Mouse (Mus musculus): ENCODE data around the gene Prg3. TPM values are rescaled to one million over a fixed set of nuclear protein-coding genes. Genes with fewer than 3 reads are reported as not detected.
A peak's percentile ranks its signal among the peaks of the same experiment; 100 is the strongest.

Gene Prg3
- not detected in 2 replicates for polyA plus RNA-seq (2015; fragmentation: Nextera tagmentation; extraction: Ambion mirVana)

- no peak within 1 kb of the TSS for H3K4me2 ChIP-seq
- H3K27ac ChIP-seq: no peak within 1 kb of the TSS
- H3K36me3 ChIP-seq (ENCODE audit: poor library complexity, severe bottlenecking): no peaks in the 10 kb centered on the region
- no peak within 1 kb of the TSS for H3K4me3 ChIP-seq
- 81% methylated on average over 1 of the region's 1 CpGs for WGBS
- no peak within 1 kb of the TSS for H3K9ac ChIP-seq
- H3K9me3 ChIP-seq (replicated peaks): no peaks in the 10 kb centered on the region
- H3K4me1 ChIP-seq: no peaks in the 10 kb centered on the region
- no peaks in the 10 kb centered on the region for H3K27me3 ChIP-seq
- ATAC-seq: no peak
These were observed at the start of gene Prg3 for GRCm38 (mm10) chr2:84987930-84988329. Prg3 (plus strand) TSS chr2:84988215.

- Histone ChIP-seq H3K4me1 (peaks cover 6% of the 10 kb centered on the region), H3K9me3 (replicated peaks) (no peaks in the 10 kb centered on the region), H3K4me2 (no peak overlapping the region), H3K4me3 (no peak overlapping the region), H3K36me3 (ENCODE audit: poor library complexity, severe bottlenecking) (no peaks in the 10 kb centered on the region), H3K27ac (no peak overlapping the region), H3K27me3 (no peaks in the 10 kb centered on the region), H3K9ac (no peak overlapping the region)
- ATAC-seq: no peak
- 89% methylated on average over 5 of the region's 5 CpGs for WGBS
These were observed 49.6 kb upstream of the Prg3 start for GRCm38 (mm10) chr2:84938249-84938946.

GRCm38 (mm10) chr2:84939306-84939705, 48.7 kb upstream of the Prg3 start:
- Histone ChIP-seq H3K9ac (no peak overlapping the region), H3K4me3 (no peak overlapping the region), H3K4me2 (no peak overlapping the region), H3K36me3 (ENCODE audit: poor library complexity, severe bottlenecking) (no peaks in the 10 kb centered on the region), H3K4me1 (peaks cover 6% of the 10 kb centered on the region), H3K9me3 (replicated peaks) (no peaks in the 10 kb centered on the region), H3K27ac (no peak overlapping the region), H3K27me3 (no peaks in the 10 kb centered on the region)
- 92% methylated on average over 3 of the region's 3 CpGs for WGBS
- ATAC-seq: no peak

- H3K9ac ChIP-seq: no peak overlapping the region
- H3K27ac ChIP-seq: no peak overlapping the region
- ATAC-seq: no peak
- H3K4me1 ChIP-seq: peaks cover 4% of the 10 kb centered on the region
- H3K27me3 ChIP-seq: no peaks in the 10 kb centered on the region
- H3K4me2 ChIP-seq: no peak overlapping the region
- H3K9me3 ChIP-seq (replicated peaks): no peaks in the 10 kb centered on the region
- no peaks in the 10 kb centered on the region for H3K36me3 ChIP-seq (ENCODE audit: poor library complexity, severe bottlenecking)
- no peak overlapping the region for H3K4me3 ChIP-seq
- WGBS: 93% methylated on average over 6 of the region's 6 CpGs
These were observed 48.3 kb upstream of the Prg3 start for GRCm38 (mm10) chr2:84939711-84940110.

GRCm38 (mm10) chr2:84941332-84941731, 46.7 kb upstream of the Prg3 start:
- no peaks in the 10 kb centered on the region for H3K9me3 ChIP-seq (replicated peaks)
- ATAC-seq: no peak
- WGBS: 88% methylated on average over 2 of the region's 2 CpGs
- no peaks in the 10 kb centered on the region for H3K27me3 ChIP-seq
- H3K9ac ChIP-seq: no peak overlapping the region
- no peaks in the 10 kb centered on the region for H3K36me3 ChIP-seq (ENCODE audit: poor library complexity, severe bottlenecking)
- H3K4me3 ChIP-seq: no peak overlapping the region
- no peak overlapping the region for H3K4me2 ChIP-seq
- no peaks in the 10 kb centered on the region; the same call in 1 of the 2 replicates for H3K4me1 ChIP-seq
- H3K27ac ChIP-seq: no peak overlapping the region

GRCm38 (mm10) chr2:84941795-84942194, 46.2 kb upstream of the Prg3 start:
- Histone ChIP-seq H3K9me3 (replicated peaks) (no peaks in the 10 kb centered on the region), H3K36me3 (ENCODE audit: poor library complexity, severe bottlenecking) (no peaks in the 10 kb centered on the region), H3K4me1 (no peaks in the 10 kb centered on the region; the same call in 1 of the 2 replicates), H3K27me3 (no peaks in the 10 kb centered on the region), H3K4me2 (no peak overlapping the region), H3K4me3 (no peak overlapping the region), H3K9ac (no peak overlapping the region), H3K27ac (no peak overlapping the region)
- ATAC-seq: no peak
- 86% methylated on average over 4 of the region's 4 CpGs for WGBS

GRCm38 (mm10) chr2:84947154-84947771, 40.8 kb upstream of the Prg3 start:
- Histone ChIP-seq H3K9me3 (replicated peaks) (no peaks in the 10 kb centered on the region), H3K9ac (no peak overlapping the region), H3K4me1 (no peaks in the 10 kb centered on the region), H3K36me3 (ENCODE audit: poor library complexity, severe bottlenecking) (no peaks in the 10 kb centered on the region), H3K4me3 (no peak overlapping the region), H3K27ac (no peak overlapping the region), H3K27me3 (no peaks in the 10 kb centered on the region), H3K4me2 (no peak overlapping the region)
- WGBS: 87% methylated on average over 3 of the region's 3 CpGs
- ATAC-seq: peak; percentile 48; the same call in 1 of the 2 replicates

- Histone ChIP-seq H3K4me1 (no peaks in the 10 kb centered on the region), H3K4me3 (no peak overlapping the region), H3K9me3 (replicated peaks) (no peaks in the 10 kb centered on the region), H3K9ac (no peak overlapping the region), H3K27ac (no peak overlapping the region), H3K36me3 (ENCODE audit: poor library complexity, severe bottlenecking) (no peaks in the 10 kb centered on the region), H3K4me2 (no peak overlapping the region), H3K27me3 (no peaks in the 10 kb centered on the region)
- ATAC-seq: no peak
- WGBS: 86% methylated on average over 7 of the region's 7 CpGs
These were observed 39.8 kb upstream of the Prg3 start for GRCm38 (mm10) chr2:84948252-84948651.

GRCm38 (mm10) chr2:84948721-84949120, 39.3 kb upstream of the Prg3 start:
- Histone ChIP-seq H3K4me3 (no peak overlapping the region), H3K27me3 (no peaks in the 10 kb centered on the region), H3K4me1 (no peaks in the 10 kb centered on the region), H3K9ac (no peak overlapping the region), H3K4me2 (no peak overlapping the region), H3K27ac (no peak overlapping the region), H3K36me3 (ENCODE audit: poor library complexity, severe bottlenecking) (no peaks in the 10 kb centered on the region), H3K9me3 (replicated peaks) (no peaks in the 10 kb centered on the region)
- 90% methylated on average over 2 of the region's 2 CpGs for WGBS
- ATAC-seq: 0 out of 2 replicates have a peak, but pooled peaks have one; percentile 11

- Histone ChIP-seq H3K36me3 (ENCODE audit: poor library complexity, severe bottlenecking) (no peaks in the 10 kb centered on the region), H3K4me1 (no peaks in the 10 kb centered on the region), H3K9me3 (replicated peaks) (no peaks in the 10 kb centered on the region), H3K27me3 (no peaks in the 10 kb centered on the region), H3K4me3 (no peak overlapping the region), H3K4me2 (no peak overlapping the region), H3K27ac (no peak overlapping the region), H3K9ac (no peak overlapping the region)
- WGBS: 92% methylated on average over 8 of the region's 8 CpGs
- no peak for ATAC-seq
These were observed 37.0 kb upstream of the Prg3 start for GRCm38 (mm10) chr2:84951027-84951426.

- H3K4me1 ChIP-seq: no peaks in the 10 kb centered on the region
- WGBS: 92% methylated on average over 1 of the region's 1 CpGs
- H3K9ac ChIP-seq: no peak overlapping the region
- no peak overlapping the region for H3K27ac ChIP-seq
- no peak for ATAC-seq
- H3K4me2 ChIP-seq: no peak overlapping the region
- H3K9me3 ChIP-seq (replicated peaks): no peaks in the 10 kb centered on the region
- H3K27me3 ChIP-seq: no peaks in the 10 kb centered on the region
- H3K4me3 ChIP-seq: no peak overlapping the region
- no peaks in the 10 kb centered on the region for H3K36me3 ChIP-seq (ENCODE audit: poor library complexity, severe bottlenecking)
These were observed 35.8 kb upstream of the Prg3 start for GRCm38 (mm10) chr2:84952251-84952650.

- ATAC-seq: no peak
- H3K9ac ChIP-seq: no peak overlapping the region
- WGBS: 84% methylated on average over 4 of the region's 4 CpGs
- H3K36me3 ChIP-seq (ENCODE audit: poor library complexity, severe bottlenecking): no peaks in the 10 kb centered on the region
- H3K4me3 ChIP-seq: no peak overlapping the region
- no peaks in the 10 kb centered on the region for H3K4me1 ChIP-seq
- no peak overlapping the region for H3K27ac ChIP-seq
- no peak overlapping the region for H3K4me2 ChIP-seq
- H3K27me3 ChIP-seq: no peaks in the 10 kb centered on the region
- H3K9me3 ChIP-seq (replicated peaks): no peaks in the 10 kb centered on the region
These were observed 35.3 kb upstream of the Prg3 start for GRCm38 (mm10) chr2:84952693-84953092.

All from forebrain, embryonic 13.5 days (tissue).